Mouse (Mus musculus): Measurements from ENCODE around the gene Ptprd.
"Not testable (repeated sequence)": the region's sequence is repeated elsewhere in the genome, so short reads cannot be mapped to it uniquely, and the experiment has no call there.

Gene Ptprd

DNA sequence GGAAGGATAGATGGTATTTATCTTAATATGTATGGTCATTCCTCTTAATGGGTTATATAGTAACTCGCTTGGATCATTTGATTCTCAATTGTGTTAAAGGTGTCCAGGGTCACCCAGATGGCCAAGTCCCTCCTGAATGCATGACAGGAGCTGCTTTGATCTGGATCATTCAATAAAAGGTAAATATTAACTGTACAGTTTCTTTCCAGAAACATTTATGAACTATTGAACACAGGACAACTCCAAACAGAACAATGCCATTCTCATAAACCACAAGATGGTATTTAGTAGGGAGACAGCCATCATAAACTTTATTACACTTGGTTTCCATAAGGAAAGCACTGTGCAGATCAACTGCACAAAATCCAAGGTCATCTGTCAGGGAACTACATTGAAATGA, 2056.0 kb downstream of the Ptprd start:
- DNase-seq = no peak

DNA sequence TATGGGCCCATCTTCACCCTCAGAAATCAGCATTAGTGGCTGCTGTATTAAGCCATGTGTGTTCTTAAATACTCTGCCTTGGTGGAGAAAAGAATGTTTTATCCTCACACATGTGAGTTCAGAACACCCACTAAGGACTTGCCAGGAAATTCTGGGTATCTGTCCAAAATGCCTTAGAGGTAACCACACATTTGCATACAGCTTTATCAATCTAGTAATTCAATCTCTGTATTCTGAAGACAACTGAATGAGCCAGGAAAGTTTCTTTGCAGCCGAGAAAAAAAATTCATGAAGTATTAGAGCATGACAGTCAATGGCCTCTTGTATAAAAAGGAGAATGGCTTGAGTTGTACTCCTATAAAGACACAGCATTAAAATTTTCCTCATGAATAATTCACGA, 2057.6 kb downstream of the Ptprd start:
- peak; percentile 14 to 33 for DNase-seq

DNA sequence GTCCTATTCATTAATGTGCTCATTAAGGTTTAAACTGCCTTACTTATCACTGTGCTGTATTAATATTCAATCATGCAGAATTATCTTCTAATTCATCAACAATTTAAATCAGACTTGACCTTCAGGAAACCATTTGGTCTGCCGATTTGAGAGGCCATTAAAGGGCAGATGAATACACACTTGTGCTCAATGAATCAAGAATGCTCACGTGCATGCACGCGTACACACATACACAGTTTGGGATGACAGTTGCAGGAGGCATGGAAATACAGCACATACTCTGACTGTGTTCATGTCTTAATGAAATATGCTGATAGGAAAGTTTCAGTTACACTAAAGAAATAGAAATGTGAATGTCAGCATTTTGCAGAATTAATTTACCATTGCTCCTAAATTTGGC, 2066.8 kb downstream of the Ptprd start:
- DNase-seq = no peak

DNA sequence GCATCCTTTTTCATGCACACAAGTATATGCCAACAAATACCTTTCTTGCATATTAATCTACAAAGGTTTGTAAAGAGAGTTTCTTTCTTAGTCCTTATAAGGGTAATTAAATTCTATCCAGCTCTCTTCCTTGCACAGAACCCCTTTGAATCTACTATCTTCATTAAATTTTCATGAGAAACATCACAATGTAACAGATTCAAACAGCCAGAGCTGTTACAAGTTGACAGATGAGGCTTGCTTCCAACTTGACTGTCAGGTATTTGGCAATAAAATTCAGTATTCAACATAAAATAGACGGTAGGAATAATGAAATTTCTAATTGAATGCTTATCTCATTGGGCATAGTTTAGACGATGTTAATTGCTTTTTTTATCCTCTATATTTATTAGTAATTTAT, 2067.4 kb downstream of the Ptprd start:
- DNase-seq = no peak

DNA sequence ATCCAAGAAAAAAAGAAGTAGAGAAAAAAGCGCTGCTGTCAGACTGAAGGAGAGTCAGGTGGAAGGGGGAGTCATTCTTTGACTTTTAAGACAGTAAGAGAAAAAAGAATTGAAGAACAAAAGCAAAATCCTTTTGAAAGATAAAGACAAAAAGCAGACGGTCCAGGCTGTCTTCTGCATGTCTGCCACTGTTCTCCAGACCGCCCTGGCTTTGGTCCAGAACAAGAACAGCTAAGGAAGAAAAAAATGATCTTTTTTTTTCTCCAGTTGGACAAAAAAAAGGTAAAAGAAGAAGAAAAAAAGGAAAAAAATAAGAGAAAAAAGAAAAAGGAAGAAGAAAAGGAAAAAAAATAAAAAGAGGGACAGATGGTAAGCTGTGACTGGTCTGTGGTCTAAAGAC, 2073.9 kb downstream of the Ptprd start:
- DNase-seq = peak; percentile 54 to 59

DNA sequence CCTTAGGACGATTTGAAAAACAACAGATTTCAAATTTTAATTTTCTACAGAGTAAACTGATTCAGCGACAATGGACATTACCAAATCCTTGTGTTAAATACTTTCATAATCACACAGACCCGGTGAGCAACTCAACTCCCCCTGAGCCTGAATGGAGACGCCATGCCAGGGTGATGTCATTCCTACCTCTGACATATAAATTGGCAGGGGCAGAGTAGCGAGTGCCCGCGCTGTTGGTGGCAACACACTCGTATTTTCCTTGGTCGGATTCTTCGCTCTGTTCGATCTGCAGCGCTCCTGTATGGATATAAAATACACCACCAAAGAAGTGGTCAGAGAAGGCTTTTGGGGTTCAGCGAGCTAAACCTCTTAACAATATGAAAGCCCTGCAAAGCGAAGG, 2075.1 kb downstream of the Ptprd start:
- DNase-seq = peak; percentile 44 to 61

DNA sequence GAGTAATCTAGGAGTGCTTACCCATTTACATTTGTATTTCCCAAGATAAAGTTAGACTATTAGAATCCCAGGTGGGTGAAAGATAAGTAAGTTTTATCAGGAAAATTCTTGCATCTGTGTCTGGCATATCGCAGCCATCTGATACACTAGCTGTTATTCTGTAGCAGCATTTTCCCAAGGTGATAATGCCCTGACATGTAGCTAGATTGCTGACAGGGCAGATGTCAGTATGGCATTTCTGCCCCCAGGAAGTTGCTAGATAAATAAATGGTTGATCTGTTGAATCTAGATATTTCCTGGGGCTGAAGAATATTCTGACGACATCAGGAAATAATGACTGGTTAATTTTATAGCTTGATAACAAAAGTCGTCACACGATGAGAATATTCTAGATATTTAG, 2119.9 kb downstream of the Ptprd start:
- DNase-seq = no peak

DNA sequence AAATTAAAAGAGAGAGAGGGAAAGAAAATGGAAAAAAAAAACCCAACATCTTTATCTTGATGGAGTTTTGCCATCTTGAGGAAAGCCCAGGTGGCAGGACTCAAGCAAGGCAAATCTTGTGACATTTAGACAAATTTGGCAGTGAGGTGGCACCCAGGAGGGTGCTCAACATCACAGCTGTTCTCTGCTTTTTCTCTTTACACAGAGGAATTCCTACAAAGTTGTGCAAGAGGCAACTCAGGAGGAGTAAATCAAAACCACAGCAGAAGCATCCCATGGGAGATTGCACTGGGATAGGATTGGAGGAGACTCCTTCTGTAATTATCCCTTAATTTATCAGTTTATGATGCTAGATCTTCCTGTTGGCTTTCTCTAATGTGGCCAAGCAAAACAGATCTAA, 2121.9 kb downstream of the Ptprd start:
- peak; percentile 9 to 30 for DNase-seq

DNA sequence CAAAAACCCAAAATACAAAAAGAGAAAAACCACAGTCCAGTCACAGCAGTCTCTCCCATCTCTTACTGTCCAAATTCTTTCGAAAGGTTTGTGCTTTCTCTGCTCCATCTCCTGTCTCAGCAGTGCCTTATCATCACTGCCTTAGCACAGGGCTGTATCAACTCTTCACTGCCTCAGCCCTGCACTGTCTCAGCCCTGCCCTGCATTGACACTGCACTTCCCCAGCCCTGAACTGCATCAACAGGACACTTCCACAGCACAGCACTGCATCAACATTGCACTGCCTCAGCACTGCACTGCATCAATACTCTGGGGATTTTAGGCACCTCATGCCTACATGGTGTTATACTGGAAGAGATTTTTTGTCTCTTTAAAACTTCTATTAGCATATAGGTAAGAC, 2135.7 kb downstream of the Ptprd start:
- no peak for DNase-seq

DNA sequence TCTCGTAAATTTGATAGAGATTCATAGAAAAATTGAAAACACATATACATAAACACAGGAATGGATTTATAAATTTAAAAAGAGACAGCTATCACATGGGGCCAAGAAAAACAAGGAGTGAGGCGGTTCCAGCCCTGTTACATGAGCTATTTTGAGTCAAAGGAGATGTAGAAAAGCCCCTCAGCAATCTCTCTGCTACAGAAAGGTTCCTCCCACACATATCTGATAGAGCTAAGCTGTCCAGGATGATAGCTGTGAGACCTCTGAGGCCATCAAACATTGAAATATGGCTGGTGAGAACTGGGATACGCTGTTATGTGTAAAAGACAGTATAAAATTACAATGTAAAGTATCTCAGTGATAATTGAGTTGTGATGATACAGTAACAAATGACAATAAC, 2138.5 kb downstream of the Ptprd start:
- no peak for DNase-seq

DNA sequence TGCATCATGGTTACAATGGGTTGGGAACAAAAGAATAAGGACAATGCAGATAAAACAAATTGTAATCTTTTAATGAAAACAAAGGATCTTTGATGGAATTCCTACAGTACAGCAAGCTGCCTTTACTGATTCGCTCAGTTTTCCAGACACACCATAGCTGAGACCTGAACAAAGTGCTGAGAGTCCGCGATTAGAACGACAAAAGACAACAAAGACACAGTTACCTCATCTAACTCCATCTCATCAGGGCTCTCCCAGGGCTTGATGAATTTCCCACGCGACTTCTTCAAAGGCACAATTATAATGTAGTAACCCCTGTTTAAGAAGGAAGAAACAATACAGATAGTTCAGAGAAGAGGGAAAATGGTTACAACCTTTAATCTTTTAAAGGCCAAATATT, 2140.0 kb downstream of the Ptprd start:
- DNase-seq = no peak

DNA sequence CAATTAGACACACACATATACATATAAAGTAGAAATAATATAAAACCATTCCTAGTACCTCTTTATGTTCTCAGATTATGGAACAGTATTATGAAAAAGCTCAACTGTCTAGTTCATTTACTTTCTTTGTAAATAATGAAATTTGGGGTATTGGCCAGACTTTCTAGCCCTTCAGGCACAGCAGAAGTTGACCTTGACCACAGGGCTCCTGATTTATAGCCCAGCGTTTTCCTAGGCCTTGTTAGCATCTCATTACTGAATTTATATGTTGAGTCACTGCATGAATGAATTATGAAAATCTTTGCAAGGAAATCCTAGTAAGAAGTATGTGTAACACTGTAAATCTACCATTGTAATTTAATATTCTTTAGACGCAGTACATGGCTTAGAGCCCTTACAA, 2154.9 kb downstream of the Ptprd start:
- DNase-seq = no peak

DNA sequence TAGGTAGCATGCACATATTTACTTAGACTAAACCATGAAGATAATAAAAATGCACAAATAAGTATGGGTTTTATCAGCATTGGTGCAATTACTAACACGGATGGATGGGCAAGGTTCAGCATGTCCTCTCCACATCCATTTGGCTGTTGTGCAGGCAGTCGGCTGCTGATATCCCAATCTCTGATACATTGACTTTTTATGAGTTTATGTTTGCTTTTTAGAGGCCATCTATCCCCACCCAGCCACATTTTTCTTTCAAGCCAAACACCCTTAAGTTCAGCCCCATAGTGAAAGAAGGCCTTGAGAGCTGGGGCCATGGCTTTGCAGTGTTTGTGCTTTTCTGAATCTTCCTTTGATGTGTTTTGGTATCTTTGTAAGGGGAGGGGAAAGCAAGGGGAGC, 2166.1 kb downstream of the Ptprd start:
- no peak for DNase-seq

DNA sequence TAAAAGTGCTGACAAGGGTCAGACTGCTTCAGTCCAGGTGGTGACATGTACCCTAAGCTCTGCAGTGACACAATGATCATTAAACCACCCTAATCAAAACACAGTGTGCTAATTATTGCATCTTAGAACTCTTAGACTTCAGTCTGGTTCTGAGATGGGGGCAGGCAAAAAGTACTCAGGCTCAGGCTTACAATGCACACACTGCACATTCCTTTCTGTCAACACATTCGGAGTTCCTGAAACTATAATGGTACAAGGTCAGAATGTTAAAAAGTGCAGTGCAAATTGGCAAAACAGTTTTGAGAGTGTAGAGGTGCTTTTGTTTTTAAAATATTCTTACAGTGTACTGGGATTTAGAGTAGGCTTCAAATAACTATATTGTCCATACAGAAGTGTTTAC, 2167.0 kb downstream of the Ptprd start:
- no peak for DNase-seq

DNA sequence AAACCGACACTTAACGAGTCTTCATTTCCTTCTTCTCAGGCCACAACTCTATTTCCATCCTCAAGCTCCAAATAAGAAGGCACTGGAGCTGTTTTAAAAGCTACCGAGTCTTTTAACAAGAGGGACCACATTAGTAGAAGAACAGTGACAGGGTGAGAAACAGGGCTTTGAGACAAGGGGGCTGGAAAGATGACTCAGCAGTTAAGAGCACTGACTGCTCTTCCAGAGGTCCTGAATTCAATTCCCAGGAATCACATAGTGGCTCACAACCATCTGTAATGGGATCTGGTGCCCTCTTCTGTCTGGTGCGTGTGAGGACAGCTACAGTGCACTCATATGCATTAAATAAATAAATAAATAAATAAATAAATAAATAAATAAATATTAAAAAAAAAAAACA, 2174.6 kb downstream of the Ptprd start:
- not testable (repeated sequence) for DNase-seq

DNA sequence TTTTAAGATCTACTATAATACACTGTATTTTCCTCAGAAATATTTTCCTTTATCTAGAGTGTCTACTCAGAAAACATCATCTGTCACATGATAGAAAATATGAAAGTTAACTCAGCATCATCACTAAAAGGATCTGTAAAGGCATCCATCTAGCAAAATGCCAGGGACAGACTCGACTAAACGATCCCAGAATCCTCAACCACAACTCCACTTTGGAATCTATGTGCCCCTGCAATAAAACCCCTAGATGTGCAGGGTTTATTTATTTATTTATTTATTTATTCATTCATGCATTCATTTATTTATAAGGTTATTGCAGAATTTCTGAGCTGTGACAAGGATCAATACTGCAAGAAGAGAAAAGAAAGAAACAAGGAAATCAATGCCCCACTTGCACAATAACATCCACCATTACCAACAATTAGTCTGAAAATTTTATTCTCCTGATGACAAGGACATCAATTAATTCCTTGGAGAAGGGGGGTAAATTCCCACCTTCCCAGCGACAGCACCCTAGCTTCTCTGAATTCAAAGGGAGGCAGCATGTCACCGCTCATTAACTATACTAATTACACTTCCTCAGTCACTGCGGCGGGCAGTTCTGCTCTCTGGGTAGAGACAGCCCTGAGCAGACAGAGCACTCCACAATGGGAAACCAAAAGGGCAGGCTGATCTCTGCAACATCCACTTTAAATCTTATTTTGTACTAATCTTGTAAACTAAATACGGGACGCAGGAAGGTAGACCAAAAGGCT, 2186.0 kb downstream of the Ptprd start:
- no peak for DNase-seq

DNA sequence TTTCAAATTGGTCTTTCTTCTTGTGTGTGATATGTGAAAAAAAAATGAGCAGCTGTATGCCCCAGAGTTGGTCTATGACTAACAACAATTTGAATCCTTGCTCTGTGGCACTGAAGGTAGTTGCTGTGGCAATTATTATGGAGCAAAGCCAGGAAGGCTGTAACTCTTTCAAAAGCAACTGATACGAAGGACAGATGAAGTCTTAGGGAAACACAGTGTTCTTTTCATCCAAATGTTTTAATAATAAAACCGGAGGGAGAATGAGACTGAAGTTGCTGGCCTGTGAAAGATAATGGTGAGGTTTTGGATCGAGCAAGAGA, 2187.3 kb downstream of the Ptprd start:
- DNase-seq = no peak

DNA sequence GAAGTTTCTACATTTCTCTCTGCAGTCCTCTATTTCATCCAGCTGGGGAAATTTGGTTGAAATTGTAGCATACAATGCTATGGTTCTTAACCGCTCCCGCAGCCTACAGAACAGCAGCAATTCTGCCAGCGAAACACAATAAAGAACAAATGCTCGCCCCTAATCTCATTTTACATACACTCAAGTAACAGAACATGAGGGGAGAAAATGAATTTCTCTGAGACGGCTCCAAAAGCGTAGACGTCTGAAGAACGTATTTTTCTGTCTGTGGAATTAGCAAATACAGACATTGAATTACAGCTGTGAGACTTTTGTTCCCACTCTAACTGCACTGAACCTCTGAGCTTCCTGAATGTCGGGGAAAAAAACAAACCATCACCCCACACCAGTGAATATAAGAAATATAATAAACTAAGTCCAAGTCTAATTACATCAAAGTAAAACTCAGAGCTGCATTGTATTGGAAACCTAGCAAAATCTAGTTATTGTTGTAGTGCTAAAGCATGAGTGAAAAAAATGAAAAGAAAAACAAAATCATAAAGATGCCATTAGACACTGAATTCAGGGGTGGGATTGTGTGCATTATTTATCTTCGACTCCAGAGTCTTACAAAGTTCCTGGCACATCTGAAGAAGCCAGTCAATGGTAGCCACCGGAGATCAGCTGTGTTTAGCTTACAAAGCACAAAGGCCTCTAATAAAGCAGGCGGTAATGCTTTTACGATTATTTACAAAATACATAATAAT, 2187.8 kb downstream of the Ptprd start:
- DNase-seq = no peak

DNA sequence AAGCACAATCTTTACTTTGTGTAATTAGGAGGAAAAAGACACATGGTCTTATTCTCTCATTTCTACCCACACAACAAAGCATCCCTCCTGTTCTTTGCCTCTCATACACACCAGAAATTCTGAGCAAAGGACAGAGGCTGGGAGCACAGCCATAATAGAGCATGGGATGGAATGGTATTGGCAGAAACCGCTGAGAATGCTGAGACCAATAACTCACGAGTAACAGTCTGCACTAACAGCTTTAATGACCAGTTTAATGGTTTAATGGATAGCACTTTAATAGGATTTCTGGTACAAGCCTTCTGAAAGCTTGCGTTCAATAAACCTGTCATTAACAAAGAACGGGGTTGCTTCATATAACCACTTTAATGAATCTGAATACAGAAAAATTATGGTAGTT, 2190.1 kb downstream of the Ptprd start:
- DNase-seq = no peak

DNA sequence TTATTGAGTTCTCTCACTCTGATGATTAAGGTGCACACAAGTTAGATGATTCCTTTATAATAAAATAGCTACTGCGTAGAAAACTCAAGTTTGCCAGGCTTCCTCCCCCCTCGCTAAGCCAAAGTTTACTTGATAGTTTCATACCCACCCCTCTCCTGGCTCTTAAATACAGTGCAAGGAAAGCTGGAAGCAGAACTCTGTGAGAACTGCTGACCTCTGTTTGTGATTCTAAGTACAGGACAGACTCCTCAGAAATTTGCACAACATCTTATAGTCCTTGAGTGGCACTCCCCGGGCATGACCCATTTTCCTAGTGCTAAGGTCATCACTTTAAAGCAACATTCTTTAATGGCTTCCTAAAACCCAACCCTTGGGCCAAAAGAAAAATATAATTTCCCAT, 2196.7 kb downstream of the Ptprd start:
- DNase-seq = no peak

DNA sequence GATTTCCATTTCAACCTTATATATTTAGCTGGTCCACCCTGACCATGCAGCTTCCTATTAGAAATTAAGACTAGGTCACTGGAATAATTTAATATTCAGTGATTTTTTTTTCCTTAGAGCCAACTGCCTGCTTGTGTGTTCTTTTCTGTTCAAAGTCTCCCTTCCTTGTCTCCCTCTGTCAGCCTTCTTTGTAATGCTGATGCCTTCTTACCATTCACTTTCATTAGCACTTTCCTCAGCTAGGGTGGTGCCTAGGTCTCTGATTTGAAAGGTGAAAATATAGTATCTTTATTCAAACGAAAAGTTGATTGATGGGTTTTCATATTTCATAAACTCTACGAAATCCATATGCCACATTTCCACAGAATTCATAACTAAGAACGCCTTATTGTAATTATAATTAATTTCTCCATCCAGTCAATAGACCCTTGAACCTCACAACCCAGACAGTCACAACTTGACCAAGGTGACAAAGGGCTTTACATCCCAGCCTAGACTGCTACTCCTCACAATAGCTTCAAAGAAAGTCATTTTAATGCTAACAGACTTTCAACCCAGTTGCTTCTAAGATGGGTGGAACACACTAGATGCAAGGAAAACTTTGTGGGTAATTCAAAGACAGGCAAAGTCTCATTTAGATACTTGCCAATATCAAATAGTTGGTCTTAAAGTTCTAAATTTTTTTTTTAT, 2197.5 kb downstream of the Ptprd start:
- no peak for DNase-seq

DNA sequence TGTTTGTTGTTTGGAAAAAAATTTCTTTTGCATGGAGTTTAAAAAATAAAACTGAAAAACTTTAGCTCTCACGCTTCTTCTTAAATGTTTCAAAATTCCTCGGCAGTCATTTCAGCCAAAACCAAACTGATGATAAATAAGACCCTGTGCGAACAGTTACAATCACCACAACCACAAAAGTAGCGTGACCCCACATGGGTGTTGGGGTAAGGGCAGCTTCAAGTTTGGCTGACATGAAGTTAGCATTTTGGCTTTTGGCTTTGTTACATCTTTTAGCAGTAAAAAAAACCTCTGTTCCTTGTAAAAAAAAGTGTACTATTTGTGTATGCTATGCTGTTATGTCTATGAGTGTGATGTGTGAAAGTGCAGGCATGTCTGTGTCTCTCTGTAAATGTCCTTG, 2203.2 kb downstream of the Ptprd start:
- no peak for DNase-seq

DNA sequence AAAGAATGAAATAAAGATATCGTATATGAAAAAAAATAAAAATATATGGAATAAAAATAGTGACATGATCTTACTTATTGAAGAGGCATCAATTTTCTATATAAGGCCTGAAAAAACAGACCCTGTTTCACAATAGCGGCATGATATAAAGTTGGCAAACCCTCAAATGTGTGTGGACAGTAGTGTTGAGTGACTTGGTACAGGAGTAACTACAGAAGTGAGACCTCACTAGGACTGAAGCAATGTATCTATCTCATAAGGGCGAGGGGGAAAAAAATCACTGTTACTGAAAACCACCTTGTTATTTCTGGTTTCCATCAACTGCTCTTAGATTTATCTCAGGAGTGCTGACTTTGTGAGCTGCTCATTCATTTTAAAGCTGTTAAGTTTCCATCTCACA, 2204.5 kb downstream of the Ptprd start:
- DNase-seq = no peak

DNA sequence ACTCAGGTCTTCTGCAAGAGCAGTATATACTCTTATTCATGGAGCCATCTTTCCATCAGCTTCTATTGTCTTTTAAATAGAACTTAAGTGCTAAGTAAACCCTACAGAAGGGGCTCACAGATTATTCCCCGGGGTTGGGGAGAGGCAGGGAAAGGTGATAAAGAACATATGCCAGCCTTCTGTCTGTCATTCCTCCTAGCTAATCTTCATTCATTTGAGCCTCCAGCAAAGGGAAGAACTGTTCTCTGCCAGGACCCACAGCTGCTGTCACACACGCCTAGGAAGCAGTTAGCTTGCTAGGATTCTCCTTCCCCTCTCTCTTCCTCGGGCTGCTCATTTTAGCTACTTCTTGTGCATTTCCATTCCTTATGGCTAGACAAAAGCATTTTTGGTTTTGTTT, 2205.0 kb downstream of the Ptprd start:
- DNase-seq = peak; percentile 28 to 44

Data from cerebellum, postnatal 10 days (tissue).